Mouse (Mus musculus) midbrain, embryonic 16.5 days (tissue): ENCODE measurements at regions not wholly inside any gene's neighbourhood (a gene's known extent, or its start where the extent isn't known, plus 50 kb on each side); places are given as distances from the start of the nearest gene placed in this dataset.
A peak's percentile ranks its signal among the peaks of the same experiment; 100 is the strongest.

Experiments
- ATAC-seq: fragments of 200-750 bp; cut with Nextera tagmentation; 2 replicates; pipeline ENCODE4 v1.8.0; 2017; ENCODE audit warnings: moderate TSS enrichment
- H3K27ac ChIP-seq: fragments of 300-500 bp; sonication (generic); 2 replicates; pipeline ENCODE4 v1.5.1; 2014; ENCODE audit warnings: mild to moderate bottlenecking, low read length, mixed read lengths
- H3K27me3 ChIP-seq: fragments of 300-500 bp; sonication (generic); 2 replicates; pipeline ENCODE4 v1.6.1; 2014; ENCODE audit warnings: low read depth, low read length, mixed read lengths; ENCODE audit not compliant: control insufficient read depth, insufficient read depth
- H3K36me3 ChIP-seq: fragments of 300-500 bp; sonication (generic); 2 replicates; pipeline ENCODE4 v1.6.1; 2014; ENCODE audit warnings: mild to moderate bottlenecking, low read length, moderate library complexity, mixed read lengths; ENCODE audit not compliant: control insufficient read depth, insufficient read depth
- H3K4me1 ChIP-seq: fragments of 300-500 bp; sonication (generic); 2 replicates; pipeline ENCODE4 v1.6.1; 2014; ENCODE audit warnings: mild to moderate bottlenecking, low read length, mixed read lengths; ENCODE audit not compliant: control insufficient read depth, insufficient read depth
- H3K4me2 ChIP-seq: fragments of 300-500 bp; sonication (generic); 2 replicates; pipeline ENCODE4 v1.6.1; 2014; ENCODE audit warnings: mild to moderate bottlenecking, low read length, mixed read lengths
- H3K4me3 ChIP-seq: fragments of 300-500 bp; sonication (generic); 2 replicates; pipeline ENCODE4 v1.5.1; 2014; ENCODE audit warnings: low read depth, mild to moderate bottlenecking, low read length, moderate library complexity, mixed read lengths
- H3K9ac ChIP-seq: fragments of 300-500 bp; sonication (generic); 2 replicates; pipeline ENCODE4 v1.6.1; 2014; ENCODE audit warnings: low read depth, low read length, mixed read lengths
- H3K9me3 ChIP-seq: fragments of 300-500 bp; sonication (generic); replicated peaks from 2 replicates; pipeline ENCODE4 v1.6.1; 2014; ENCODE audit warnings: mild to moderate bottlenecking, low read length, mixed read lengths; ENCODE audit not compliant: control insufficient read depth, poor library complexity, severe bottlenecking
- WGBS: fragments of 180-500 bp; shearing (Covaris S2); extraction: QIAGEN DNeasy Blood & Tissue Kit; methylation state at CpG from one replicate; pipeline ENCODE4 v1.1.7; 2014; 5-methylcytosine and 5-hydroxymethylcytosine counted together

- Histone ChIP-seq H3K27me3 (no peaks in the 10 kb centered on the region), H3K4me2 (no peak overlapping the region), H3K4me3 (no peak overlapping the region), H3K36me3 (no peaks in the 10 kb centered on the region), H3K4me1 (no peaks in the 10 kb centered on the region), H3K9me3 (no peaks in the 10 kb centered on the region), H3K9ac (no peak overlapping the region), H3K27ac (no peak overlapping the region)
- 51% methylated on average over 22 of the region's 22 CpGs for WGBS
- ATAC-seq: peak; percentile 76
Measured at GRCm38 (mm10) chr11:6768599-6769436, 68.6 kb downstream of the Gm11983 start.

- no peak overlapping the region for H3K4me3 ChIP-seq
- H3K9me3 ChIP-seq: no peaks in the 10 kb centered on the region
- 54% methylated on average over 7 of the region's 7 CpGs for WGBS
- peaks cover 3% of the 10 kb centered on the region; the same call in 1 of the 2 replicates for H3K4me1 ChIP-seq
- no peak overlapping the region for H3K4me2 ChIP-seq
- H3K9ac ChIP-seq: no peak overlapping the region
- H3K27ac ChIP-seq: no peak overlapping the region
- ATAC-seq: no peak
- no peaks in the 10 kb centered on the region for H3K27me3 ChIP-seq
- H3K36me3 ChIP-seq: no peaks in the 10 kb centered on the region
Measured at GRCm38 (mm10) chr11:6766725-6767124, 70.7 kb downstream of the Gm11983 start.

- WGBS: 91% methylated on average over 5 of the region's 5 CpGs
Measured at GRCm38 (mm10) chr11:6765333-6765957, 72.0 kb downstream of the Gm11983 start.

GRCm38 (mm10) chr11:6764186-6764585, 73.3 kb downstream of the Gm11983 start:
- H3K27me3 ChIP-seq: no peaks in the 10 kb centered on the region
- H3K4me2 ChIP-seq: no peak overlapping the region
- no peak overlapping the region for H3K9ac ChIP-seq
- H3K4me3 ChIP-seq: no peak overlapping the region
- 90% methylated on average over 3 of the region's 3 CpGs for WGBS
- ATAC-seq: no peak
- H3K4me1 ChIP-seq: peaks cover 7% of the 10 kb centered on the region; the same call in 1 of the 2 replicates
- H3K9me3 ChIP-seq: no peaks in the 10 kb centered on the region
- H3K36me3 ChIP-seq: no peaks in the 10 kb centered on the region
- no peak overlapping the region for H3K27ac ChIP-seq

More at GRCm38 (mm10) chr11:6765333-6765957, 72.0 kb downstream of the Gm11983 start:
- Histone ChIP-seq H3K4me2 (no peak overlapping the region), H3K36me3 (no peaks in the 10 kb centered on the region), H3K9ac (no peak overlapping the region), H3K4me1 (peaks cover 7% of the 10 kb centered on the region; the same call in 1 of the 2 replicates), H3K9me3 (no peaks in the 10 kb centered on the region), H3K4me3 (no peak overlapping the region), H3K27ac (no peak overlapping the region), H3K27me3 (no peaks in the 10 kb centered on the region)
- ATAC-seq: no peak

- Histone ChIP-seq H3K4me3 (no peak overlapping the region), H3K27ac (no peak overlapping the region), H3K27me3 (no peaks in the 10 kb centered on the region), H3K4me1 (peaks cover 7% of the 10 kb centered on the region; the same call in 1 of the 2 replicates), H3K4me2 (no peak overlapping the region), H3K9ac (no peak overlapping the region), H3K36me3 (no peaks in the 10 kb centered on the region), H3K9me3 (no peaks in the 10 kb centered on the region)
- 83% methylated on average over 4 of the region's 4 CpGs for WGBS
- ATAC-seq: no peak
Measured at GRCm38 (mm10) chr11:6763001-6763400, 74.5 kb downstream of the Gm11983 start.

GRCm38 (mm10) chr11:6761876-6762628, 75.4 kb downstream of the Gm11983 start:
- no peaks in the 10 kb centered on the region for H3K36me3 ChIP-seq
- no peak overlapping the region for H3K27ac ChIP-seq
- ATAC-seq: peak; percentile 18; the same call in 1 of the 2 replicates
- no peak overlapping the region for H3K4me3 ChIP-seq
- no peak overlapping the region for H3K4me2 ChIP-seq
- H3K9ac ChIP-seq: no peak overlapping the region
- H3K9me3 ChIP-seq: no peaks in the 10 kb centered on the region
- peaks cover 7% of the 10 kb centered on the region; the same call in 1 of the 2 replicates for H3K4me1 ChIP-seq
- WGBS: 45% methylated on average over 11 of the region's 11 CpGs
- no peaks in the 10 kb centered on the region for H3K27me3 ChIP-seq

GRCm38 (mm10) chr11:6759578-6759977, 77.9 kb downstream of the Gm11983 start:
- no peak overlapping the region for H3K4me2 ChIP-seq
- H3K9me3 ChIP-seq: no peaks in the 10 kb centered on the region
- H3K27ac ChIP-seq: no peak overlapping the region
- H3K36me3 ChIP-seq: no peaks in the 10 kb centered on the region
- H3K4me1 ChIP-seq: peaks cover 7% of the 10 kb centered on the region; the same call in 1 of the 2 replicates
- no peak overlapping the region for H3K9ac ChIP-seq
- 87% methylated on average over 4 of the region's 4 CpGs for WGBS
- no peak for ATAC-seq
- no peaks in the 10 kb centered on the region for H3K27me3 ChIP-seq
- no peak overlapping the region for H3K4me3 ChIP-seq

GRCm38 (mm10) chr11:6739439-6739838, 81.1 kb downstream of the Ramp3 start:
- Histone ChIP-seq H3K27ac (no peak overlapping the region), H3K27me3 (no peaks in the 10 kb centered on the region), H3K36me3 (no peaks in the 10 kb centered on the region), H3K9me3 (peaks cover 3% of the 10 kb centered on the region; the same call in 1 of the 2 replicates), H3K4me3 (no peak overlapping the region), H3K4me1 (no peaks in the 10 kb centered on the region), H3K4me2 (no peak overlapping the region), H3K9ac (no peak overlapping the region)
- ATAC-seq: no peak
- WGBS: 93% methylated on average over 5 of the region's 5 CpGs
